Mouse (Mus musculus) thymus, adult 2 months (tissue): ENCODE data around the gene Lancl2. TPM values are rescaled to one million over a fixed set of nuclear protein-coding genes. Genes with fewer than 3 reads are reported as not detected.

Source experiments
- DNase-seq: peaks from one replicate; pipeline ENCODE4 v3.0.0; 2021
- H3K27ac ChIP-seq: fragments of 200-500 bp; 2 replicates; pipeline ENCODE4 v1.5.1; 2012; ENCODE audit warnings: low read length, control low read depth; ENCODE audit not compliant: control insufficient read depth, insufficient read depth
- H3K27me3 ChIP-seq: fragments of 200-500 bp; 2 replicates; pipeline ENCODE4 v1.6.1; 2012; ENCODE audit warnings: mild to moderate bottlenecking, low read length, moderate library complexity, mixed read lengths; ENCODE audit not compliant: control insufficient read depth, insufficient read depth
- H3K36me3 ChIP-seq: fragments of 200-500 bp; 2 replicates; pipeline ENCODE4 v1.6.1; 2012; ENCODE audit warnings: mild to moderate bottlenecking, low read length, moderate library complexity; ENCODE audit not compliant: control insufficient read depth, insufficient read depth
- H3K4me1 ChIP-seq: fragments of 200-500 bp; replicated peaks from 2 replicates; pipeline ENCODE4 v1.6.1; 2012; ENCODE audit warnings: low read length; ENCODE audit not compliant: control insufficient read depth, insufficient read depth
- H3K4me3 ChIP-seq: fragments of 200-500 bp; 2 replicates; pipeline ENCODE4 v1.5.1; 2012; ENCODE audit warnings: mild to moderate bottlenecking, low read length, control low read depth, moderate library complexity; ENCODE audit not compliant: control insufficient read depth, insufficient read depth
- CTCF ChIP-seq: fragments of 200-500 bp; IDR thresholded peaks from 2 replicates; pipeline ENCODE4 v1.5.1; 2012; ENCODE audit warnings: mild to moderate bottlenecking, control low read depth, low read length, moderate library complexity, borderline replicate concordance; ENCODE audit not compliant: control insufficient read depth, poor library complexity, insufficient read depth; ENCODE audit errors: extremely low read depth
- POLR2A ChIP-seq: fragments of 200-500 bp; IDR thresholded peaks from 2 replicates; pipeline ENCODE4 v1.6.1; 2012; ENCODE audit warnings: mild to moderate bottlenecking, low read length, control low read depth, moderate library complexity; ENCODE audit not compliant: control insufficient read depth, poor library complexity, insufficient read depth; ENCODE audit errors: extremely low read depth
- WGBS: fragments of 180-500 bp; shearing (Covaris S2); methylation state at CpG from one replicate; pipeline ENCODE4 v1.1.7; 2018; 5-methylcytosine and 5-hydroxymethylcytosine counted together
- polyA plus RNA-seq: library from polyadenylated mRNA; depleted of rRNA; stranded (reverse); fragments of >200 nt; gene quantifications from 2 replicates; pipeline ENCODE4 v1.2.3, GENCODE M21; 2012; rRNA removed

The Lancl2 gene
- polyA plus RNA-seq, 1 experiment, result 4.3 TPM

GRCm38 (mm10) chr6:57780359-57780758 lies 78.0 kb downstream of the Lancl2 start:
- H3K4me1 ChIP-seq, result no peaks in the 10 kb centered on the region
- no peaks in the 10 kb centered on the region for H3K27me3 ChIP-seq
- DNase-seq, result no peak
- no peaks in the 10 kb centered on the region for H3K36me3 ChIP-seq
- H3K4me3 ChIP-seq, result no peak overlapping the region
- no peak for TF ChIP-seq CTCF
- no peak for TF ChIP-seq POLR2A
- WGBS, result 97% methylated on average over 3 of the region's 3 CpGs
- no peak overlapping the region for H3K27ac ChIP-seq

- H3K4me1 ChIP-seq, result no peaks in the 10 kb centered on the region
- H3K27me3 ChIP-seq, result no peaks in the 10 kb centered on the region
- H3K27ac ChIP-seq, result no peak overlapping the region
- no peaks in the 10 kb centered on the region for H3K36me3 ChIP-seq
- no peak for DNase-seq
- H3K4me3 ChIP-seq, result no peak overlapping the region
- TF ChIP-seq CTCF (no peak), POLR2A (no peak)
- WGBS, result 96% methylated on average over 1 of the region's 1 CpGs
Observed at GRCm38 (mm10) chr6:57782658-57783057, 80.3 kb downstream of the Lancl2 start.

- TF ChIP-seq POLR2A, result no peak
- no peak for TF ChIP-seq CTCF
- 89% methylated on average over 1 of the region's 1 CpGs for WGBS
- no peak for DNase-seq
Observed at GRCm38 (mm10) chr6:57784251-57784650, 81.9 kb downstream of the Lancl2 start.

GRCm38 (mm10) chr6:57787376-57787775 lies 85.0 kb downstream of the Lancl2 start:
- no peak overlapping the region for H3K27ac ChIP-seq
- no peaks in the 10 kb centered on the region for H3K4me1 ChIP-seq
- WGBS, result 97% methylated on average over 6 of the region's 6 CpGs
- H3K4me3 ChIP-seq, result no peak overlapping the region
- no peak for DNase-seq
- TF ChIP-seq CTCF (no peak), POLR2A (no peak)
- H3K27me3 ChIP-seq, result no peaks in the 10 kb centered on the region
- H3K36me3 ChIP-seq, result no peaks in the 10 kb centered on the region

More at GRCm38 (mm10) chr6:57784251-57784650, 81.9 kb downstream of the Lancl2 start:
- Histone ChIP-seq H3K36me3 (no peaks in the 10 kb centered on the region), H3K27ac (no peak overlapping the region), H3K27me3 (no peaks in the 10 kb centered on the region), H3K4me1 (no peaks in the 10 kb centered on the region), H3K4me3 (no peak overlapping the region)

Other genes with a start within 250 kb of the Lancl2 start
- gene Ppm1k, start 167.1 kb upstream of the Lancl2 start, polyA plus RNA-seq, result 3.5 and 4.7 TPM in 2 replicates
- 13.9 and 15.7 TPM in 2 replicates for gene Herc6, start 121.5 kb upstream of the Lancl2 start, polyA plus RNA-seq
- 6.2 and 7.4 TPM in 2 replicates for gene Pyurf, start 10.5 kb upstream of the Lancl2 start, polyA plus RNA-seq
- 16.2 and 18.4 TPM in 2 replicates for gene Vopp1, start 122.6 kb downstream of the Lancl2 start, polyA plus RNA-seq
- not detected in 2 replicates for gene Vmn1r21, start 147.8 kb downstream of the Lancl2 start, polyA plus RNA-seq
- gene Vmn1r22, start 205.5 kb downstream of the Lancl2 start, polyA plus RNA-seq, result not detected in 2 replicates
- gene Vmn1r23, start 224.3 kb downstream of the Lancl2 start, polyA plus RNA-seq, result not detected in 2 replicates